Mouse (Mus musculus) liver, adult (tissue): ENCODE measurements around the gene Tmem259.

Experiments used
- GATA4 ChIP-seq: IDR thresholded peaks from 2 replicates; pipeline ENCODE4 v1.6.1; 2014; ENCODE audit warnings: mild to moderate bottlenecking, low read length; ENCODE audit not compliant: insufficient replicate concordance

The Tmem259 gene

GRCm38 (mm10) chr10:79997034-79997760, 13.1 kb upstream of the Tmem259 start:
- no peak for TF ChIP-seq GATA4

GRCm38 (mm10) chr10:79996272-79997033, 12.3 kb upstream of the Tmem259 start, which contains the start of gene Abca7:
Gene Abca7, plus strand, starts transcription at chr10:79996494.
- TF ChIP-seq GATA4 = no peak

- TF ChIP-seq GATA4 = no peak
Measured at GRCm38 (mm10) chr10:79995636-79996035, 11.5 kb upstream of the Tmem259 start.

DNA sequence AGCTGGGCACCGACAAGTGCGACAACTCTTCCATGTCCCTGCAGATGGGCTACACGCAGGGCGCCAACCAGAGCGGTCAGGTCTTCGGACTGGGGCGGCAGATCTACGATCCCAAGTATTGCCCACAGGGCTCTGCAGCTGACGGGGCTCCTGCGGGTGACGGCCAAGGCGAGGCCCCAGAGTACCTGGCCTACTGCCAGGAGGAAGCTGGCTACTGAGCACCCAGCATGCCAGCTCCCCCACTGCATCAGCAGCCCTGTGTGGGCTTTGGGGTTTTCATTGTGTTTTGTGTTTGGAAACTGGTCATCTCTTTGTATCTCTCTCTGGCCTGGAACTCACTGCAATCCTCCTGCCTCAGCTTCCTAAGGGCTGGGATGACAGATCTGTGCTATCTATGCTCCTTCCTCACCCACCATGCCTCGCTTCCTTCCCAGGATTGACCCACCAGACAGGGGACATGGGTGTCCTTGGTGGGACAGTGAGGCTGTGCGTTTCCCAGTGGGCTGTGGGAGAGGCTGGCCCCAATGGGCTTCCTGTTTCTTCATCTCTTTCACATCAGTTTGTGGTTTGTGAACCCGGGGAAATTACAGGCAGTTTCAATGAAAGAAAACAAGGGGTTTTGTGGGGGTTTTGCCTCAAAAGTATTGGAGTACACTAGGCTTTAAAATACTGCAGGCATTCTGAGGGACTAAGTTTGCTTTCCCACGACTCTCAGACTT, 10.4 kb upstream of the Tmem259 start:
- no peak for TF ChIP-seq GATA4

GRCm38 (mm10) chr10:79991548-79991947, 7.4 kb upstream of the Tmem259 start:
- TF ChIP-seq GATA4 = no peak

- no peak for TF ChIP-seq GATA4
Measured at GRCm38 (mm10) chr10:79991099-79991498, 7.0 kb upstream of the Tmem259 start.

GRCm38 (mm10) chr10:79989870-79990269, 5.7 kb upstream of the Tmem259 start:
- TF ChIP-seq GATA4 = no peak

DNA sequence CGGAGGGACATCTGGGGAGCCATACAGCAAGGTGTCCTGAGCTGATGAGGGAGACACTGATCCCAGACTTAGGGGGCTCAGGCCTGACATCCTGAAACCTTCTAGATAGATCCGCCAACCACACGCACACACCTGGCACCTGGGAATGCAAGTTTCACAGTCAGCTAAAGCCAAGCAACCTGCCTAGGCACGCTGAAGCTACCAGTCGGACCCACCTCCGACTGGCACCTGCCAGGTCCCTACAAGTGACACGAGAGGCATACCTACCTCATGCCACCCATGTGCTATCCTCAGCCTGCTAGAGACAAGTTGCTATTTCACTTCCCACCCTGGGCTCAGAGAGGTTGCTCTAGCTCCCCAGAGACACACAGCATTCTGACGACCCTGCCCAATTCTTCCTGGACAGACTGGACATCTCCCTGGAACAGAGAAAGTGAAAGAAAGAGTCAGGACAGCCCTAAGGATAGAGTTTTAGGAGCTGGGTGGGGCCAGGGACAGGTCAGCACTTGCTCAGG, 5.2 kb upstream of the Tmem259 start:
- no peak for TF ChIP-seq GATA4

DNA sequence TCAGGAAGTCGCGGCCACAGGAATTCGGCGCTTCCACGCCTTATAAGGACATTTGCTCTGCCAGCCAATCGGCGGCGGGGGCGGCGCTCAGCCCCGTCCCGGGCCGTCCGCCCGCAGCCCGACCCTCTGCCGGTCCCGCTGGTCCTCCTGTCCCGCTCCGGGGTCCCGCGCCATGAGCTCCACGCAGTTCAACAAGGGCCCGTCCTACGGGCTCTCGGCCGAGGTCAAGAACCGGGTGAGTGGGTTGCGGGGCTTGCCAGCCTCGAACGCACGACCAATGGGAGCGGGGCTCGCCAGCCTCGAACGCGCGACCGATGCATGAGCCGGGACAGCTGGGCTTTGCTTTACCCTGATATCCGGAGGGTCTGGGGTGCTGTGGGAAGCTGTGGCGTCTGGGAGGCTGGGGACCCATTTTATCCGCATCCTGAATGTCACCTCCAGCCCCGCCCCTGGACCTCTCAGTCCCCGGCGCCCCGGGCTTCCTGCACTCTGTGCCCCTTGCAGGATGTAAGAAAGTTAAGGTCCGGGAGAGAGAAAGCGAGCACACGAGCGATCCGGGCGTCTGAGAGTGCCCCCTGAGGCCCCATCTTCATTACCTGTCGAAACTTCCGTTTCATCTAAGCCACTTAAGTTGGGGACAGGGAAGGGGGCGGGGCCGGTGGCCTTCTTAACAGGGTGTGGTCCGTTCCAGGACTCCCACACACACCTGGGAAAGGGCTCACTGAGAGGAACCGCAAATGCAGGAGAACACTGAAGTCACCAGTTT, 4.6 kb upstream of the Tmem259 start, which contains the start of gene Cnn2:
TSS of gene Cnn2 (plus strand) at position 79 of the 766 bp plus-strand sequence.
- no peak for TF ChIP-seq GATA4

- TF ChIP-seq GATA4 = no peak
Measured at GRCm38 (mm10) chr10:79987771-79988505, 3.8 kb upstream of the Tmem259 start.

GRCm38 (mm10) chr10:79986963-79987362, 2.8 kb upstream of the Tmem259 start:
- TF ChIP-seq GATA4 = no peak

DNA sequence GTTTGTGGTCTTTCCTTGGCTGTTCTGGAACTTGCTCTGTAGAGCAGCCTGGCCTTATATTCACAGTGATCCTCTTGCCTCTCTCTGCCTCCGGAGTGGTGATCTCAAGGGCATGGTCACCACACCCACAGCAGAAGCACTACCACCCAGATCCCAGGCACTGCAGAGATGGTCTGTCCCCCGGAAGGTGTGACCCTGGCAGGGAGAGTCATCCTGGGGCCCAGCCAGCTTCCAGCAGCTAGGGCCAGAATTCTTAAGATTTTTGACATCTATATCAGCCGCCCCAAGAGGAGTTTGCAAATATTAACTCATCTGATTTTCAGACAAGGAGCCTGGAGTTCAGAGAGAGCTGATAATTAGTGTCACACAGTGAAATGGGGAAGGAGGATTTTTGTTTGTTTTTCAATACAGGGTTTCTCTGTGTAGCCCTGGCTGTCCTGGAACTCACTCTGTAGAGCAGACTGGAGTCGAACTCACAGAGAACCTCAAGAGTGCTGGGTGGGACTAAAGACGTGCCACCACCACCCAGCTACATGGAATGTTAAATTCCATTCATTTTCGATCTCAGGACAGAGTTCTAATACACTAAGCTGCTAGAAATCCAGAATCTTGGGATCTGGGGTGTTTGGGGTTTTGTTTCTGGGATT, 2.2 kb upstream of the Tmem259 start:
- no peak for TF ChIP-seq GATA4
